Mouse (Mus musculus) right cerebral cortex, adult 2 months (tissue): ENCODE measurements around the gene Fzd1.

Experiments
- DNase-seq, 2 experiments: peaks; one replicate each; pipeline ENCODE4 v3.0.0; 2021 to 2022; ENCODE audit warnings: low spot score in 2 of 2

Fzd1 gene

DNA sequence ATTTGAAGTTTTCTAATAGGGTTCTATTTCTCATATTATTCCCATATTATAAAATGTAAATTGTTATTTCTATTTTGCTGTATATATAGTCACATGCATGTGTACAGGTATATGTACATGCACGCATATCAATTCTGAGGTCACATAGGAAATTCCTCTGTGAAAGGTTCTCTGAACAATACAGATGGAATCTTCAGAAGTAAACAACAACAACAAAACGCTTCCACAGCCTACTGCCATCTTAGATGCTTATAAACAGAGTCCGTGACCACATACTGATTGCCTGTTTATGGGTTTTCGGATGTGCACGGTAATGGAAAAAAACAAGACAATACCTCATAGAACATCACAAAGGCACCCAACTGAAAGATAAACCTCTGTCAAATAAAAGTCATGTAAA is 4.7 kb downstream of the Fzd1 start:
- no peak for DNase-seq

DNA sequence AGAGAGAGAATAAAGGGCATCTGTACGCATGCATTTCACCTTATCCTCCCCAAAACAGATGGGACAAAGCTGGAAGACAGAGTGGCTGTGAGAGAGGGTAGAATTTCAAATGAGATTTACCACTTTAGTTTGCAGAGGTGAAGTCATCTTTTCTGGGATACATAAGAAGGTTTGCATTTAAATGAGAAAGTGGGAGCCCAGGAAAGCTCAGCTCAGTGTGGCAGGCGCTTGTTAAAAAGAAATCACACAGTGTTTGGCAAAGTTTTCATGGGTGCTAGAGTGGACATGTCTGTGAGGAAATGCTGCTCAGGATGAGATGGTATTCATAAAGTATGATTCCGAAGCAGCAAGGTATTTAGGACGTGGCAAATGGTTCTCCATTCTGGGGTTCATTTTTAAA is 15.1 kb downstream of the Fzd1 start:
- DNase-seq, result no peak

DNA sequence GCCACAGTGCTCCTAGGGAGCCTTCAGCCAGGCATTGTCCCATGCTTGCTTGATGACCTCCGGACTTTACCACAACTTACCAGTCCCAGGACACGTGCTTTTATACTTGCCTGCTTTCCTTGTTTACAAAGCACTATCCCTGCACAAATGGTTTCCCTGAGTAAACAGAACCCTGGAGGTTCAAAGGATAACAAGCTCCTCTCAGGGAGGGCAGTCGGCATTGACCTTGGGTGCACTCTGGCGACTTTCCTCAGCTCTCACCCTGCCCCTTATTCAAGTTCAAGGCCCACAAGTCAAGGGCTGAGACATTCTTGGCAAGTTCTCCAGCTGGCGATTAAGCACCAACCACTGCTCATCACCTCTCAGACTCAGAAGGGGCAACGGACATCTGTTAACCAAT is 20.8 kb downstream of the Fzd1 start:
- DNase-seq, result no peak

DNA sequence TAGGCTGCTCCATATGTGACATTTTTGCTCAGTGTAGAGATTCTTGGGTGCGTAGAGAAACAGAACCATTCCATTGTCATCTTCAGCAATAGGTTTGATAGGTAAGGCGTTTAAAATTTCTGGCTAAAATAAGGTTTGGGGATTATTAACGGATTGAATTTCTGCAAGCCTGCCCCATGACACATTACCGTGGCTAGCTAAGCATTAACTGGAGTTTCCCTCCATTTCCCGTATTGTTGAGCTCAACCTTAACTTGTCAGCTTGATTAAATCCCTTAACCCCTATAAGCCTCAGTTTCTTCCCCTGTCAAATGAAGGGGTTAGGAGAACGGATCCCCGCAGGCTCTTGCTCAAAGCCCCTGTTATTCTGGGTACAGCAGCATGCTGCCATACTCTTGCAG is 22.4 kb downstream of the Fzd1 start:
- DNase-seq, result no peak

DNA sequence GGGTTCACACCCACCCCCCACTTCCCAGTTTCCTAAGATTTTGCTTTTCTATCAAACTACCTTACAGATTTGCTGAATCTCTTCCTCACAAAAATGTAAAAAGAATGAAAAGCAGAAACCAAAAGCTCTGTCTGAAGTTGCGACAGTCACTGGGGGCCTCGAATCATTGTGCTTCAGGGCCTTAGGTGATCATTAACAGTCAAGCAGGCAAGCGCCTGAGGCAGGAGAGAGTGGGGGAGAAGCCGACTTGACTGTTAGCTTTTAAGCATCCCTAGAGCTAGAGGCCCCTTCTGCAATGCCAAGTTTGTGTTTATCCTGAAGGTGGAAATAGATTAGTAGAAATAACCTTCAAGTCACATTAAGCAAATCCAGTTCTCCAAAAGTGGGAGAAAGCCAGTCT is 24.6 kb downstream of the Fzd1 start:
- DNase-seq, result no peak

DNA sequence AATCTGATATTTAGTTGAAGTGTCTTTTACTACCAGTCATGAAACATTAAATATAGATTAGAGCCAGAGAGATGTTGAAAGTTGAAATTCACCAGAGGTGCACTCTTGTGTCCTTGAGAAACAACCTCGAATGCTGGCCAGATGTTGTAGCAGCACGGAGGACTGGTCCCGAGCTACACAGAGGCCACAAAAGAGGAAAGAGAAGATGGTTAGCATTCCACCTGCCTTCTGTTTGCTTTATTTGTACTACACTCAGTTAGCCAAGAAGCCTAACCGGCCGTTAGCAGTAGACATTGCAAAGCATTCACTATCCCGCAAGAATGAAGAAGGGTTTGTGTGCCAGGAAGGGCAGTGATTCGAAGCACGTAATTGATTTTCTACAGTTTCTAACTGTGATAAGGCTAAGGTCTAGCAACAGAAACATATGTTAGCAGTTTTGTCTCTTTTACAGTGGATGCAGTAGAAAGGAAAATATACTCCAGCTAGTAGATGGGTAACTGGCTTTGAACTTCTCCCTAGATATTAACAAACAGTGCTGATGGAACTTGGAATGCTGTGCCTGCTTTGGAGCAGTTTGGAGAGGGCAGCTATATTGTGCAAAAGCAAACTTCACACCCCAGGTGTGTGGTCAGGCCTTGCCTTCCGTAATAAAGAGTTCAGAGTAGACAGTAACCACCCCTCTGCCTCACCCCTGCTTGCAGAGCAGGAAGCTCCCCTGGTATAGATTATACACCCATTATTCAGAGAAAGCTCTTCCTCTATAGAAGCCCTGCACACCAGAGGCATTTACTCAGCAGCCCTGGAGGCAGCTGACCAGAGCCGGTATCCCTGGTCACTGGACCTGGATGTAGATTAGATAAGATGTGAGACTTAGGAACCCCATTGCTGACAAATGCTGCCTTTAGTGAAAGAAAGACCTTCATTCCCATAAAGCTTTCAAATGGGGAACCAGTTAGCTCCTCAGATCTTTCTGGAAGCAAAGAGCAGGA is 25.3 kb downstream of the Fzd1 start:
- no peak for DNase-seq

DNA sequence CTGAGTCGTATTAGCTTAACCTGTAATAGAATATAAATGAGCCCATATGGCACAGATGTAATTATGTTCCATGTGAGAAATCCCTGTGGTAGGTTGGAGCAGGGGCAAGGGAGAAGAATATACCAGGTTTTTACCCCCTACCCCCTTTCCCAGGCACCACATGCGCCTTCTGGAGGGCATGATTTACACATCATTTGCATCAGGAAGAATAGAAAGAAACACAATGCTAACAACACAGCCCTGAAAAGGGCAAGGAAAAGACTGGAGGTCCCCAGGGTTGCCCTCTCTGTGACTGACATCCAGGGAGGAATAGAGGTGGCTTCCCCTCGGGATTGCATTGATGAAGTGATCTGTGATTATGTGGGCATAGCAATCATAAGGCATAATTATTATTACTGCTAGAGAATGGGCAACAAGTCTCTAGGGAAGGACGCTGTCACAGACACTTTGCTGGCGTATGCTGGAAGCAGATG is 26.1 kb downstream of the Fzd1 start:
- no peak for DNase-seq

DNA sequence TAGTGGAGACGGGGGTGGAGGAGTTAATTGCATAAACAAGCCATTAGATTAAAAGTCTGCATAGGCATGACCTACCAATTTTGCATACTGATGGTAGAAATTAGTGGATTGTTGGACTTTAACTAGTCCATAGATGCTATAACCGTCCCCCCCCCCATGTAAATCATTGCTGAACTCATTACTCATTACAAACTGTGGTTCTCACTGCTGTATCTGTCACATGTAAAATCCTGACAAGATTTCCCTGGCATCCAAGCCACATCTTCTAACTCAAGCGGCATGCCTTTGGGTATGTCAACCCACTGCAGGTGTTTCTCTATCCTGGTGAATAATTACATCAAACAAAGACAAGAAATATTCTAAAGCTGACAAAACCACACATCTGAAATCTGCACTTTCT is 26.8 kb downstream of the Fzd1 start:
- DNase-seq, result no peak
